Mouse (Mus musculus) embryonic facial prominence, embryonic 13.5 days (tissue): ENCODE measurements around the gene Baiap2l2. TPM values are rescaled to one million over a fixed set of nuclear protein-coding genes. Genes with fewer than 3 reads are reported as not detected.

Experiments
- ATAC-seq: fragments of 200-750 bp; cut with Nextera tagmentation; 2 replicates; pipeline ENCODE4 v1.8.0; 2017; ENCODE audit warnings: low read depth; ENCODE audit not compliant: insufficient number of reproducible peaks, insufficient read depth, low FRiP score, low TSS enrichment
- H3K27ac ChIP-seq: fragments of 300-500 bp; sonication (generic); 2 replicates; pipeline ENCODE4 v1.5.1; 2015; ENCODE audit warnings: moderate library complexity, mild to moderate bottlenecking, inconsistent platforms
- H3K27me3 ChIP-seq: fragments of 300-500 bp; sonication (generic); 2 replicates; pipeline ENCODE4 v1.6.1; 2015; ENCODE audit warnings: mild to moderate bottlenecking, inconsistent platforms
- H3K36me3 ChIP-seq: fragments of 300-500 bp; sonication (generic); 2 replicates; pipeline ENCODE4 v1.6.1; 2015; ENCODE audit warnings: mild to moderate bottlenecking, inconsistent platforms
- H3K4me1 ChIP-seq: fragments of 300-500 bp; sonication (generic); 2 replicates; pipeline ENCODE4 v1.6.1; 2015; ENCODE audit warnings: inconsistent platforms
- H3K4me2 ChIP-seq: fragments of 300-500 bp; sonication (generic); 2 replicates; pipeline ENCODE4 v1.6.1; 2015; ENCODE audit warnings: moderate library complexity, mild to moderate bottlenecking, inconsistent platforms
- H3K4me3 ChIP-seq: fragments of 300-500 bp; sonication (generic); 2 replicates; pipeline ENCODE4 v1.5.1; 2015; ENCODE audit warnings: mild to moderate bottlenecking, inconsistent platforms
- H3K9ac ChIP-seq: fragments of 300-500 bp; sonication (generic); 2 replicates; pipeline ENCODE4 v1.6.1; 2015; ENCODE audit warnings: mild to moderate bottlenecking, inconsistent platforms
- H3K9me3 ChIP-seq: fragments of 300-500 bp; sonication (generic); 2 replicates; pipeline ENCODE4 v1.6.1; 2016; ENCODE audit warnings: inconsistent platforms
- WGBS: fragments of 180-500 bp; shearing (Covaris S2); methylation state at CpG from one replicate; pipeline ENCODE4 v1.1.7; 2015; ENCODE audit warnings: mixed read lengths; 5-methylcytosine and 5-hydroxymethylcytosine counted together
- polyA plus RNA-seq: library from polyadenylated mRNA; unstranded; fragments of >200 nt; fragmentation: Nextera tagmentation; extraction: Ambion mirVana; gene quantifications from 2 replicates; pipeline ENCODE4 v1.2.1, GENCODE M21; 2015

Baiap2l2 gene
- polyA plus RNA-seq, 1 experiment from 2014 or later, result 23.4 TPM

DNA sequence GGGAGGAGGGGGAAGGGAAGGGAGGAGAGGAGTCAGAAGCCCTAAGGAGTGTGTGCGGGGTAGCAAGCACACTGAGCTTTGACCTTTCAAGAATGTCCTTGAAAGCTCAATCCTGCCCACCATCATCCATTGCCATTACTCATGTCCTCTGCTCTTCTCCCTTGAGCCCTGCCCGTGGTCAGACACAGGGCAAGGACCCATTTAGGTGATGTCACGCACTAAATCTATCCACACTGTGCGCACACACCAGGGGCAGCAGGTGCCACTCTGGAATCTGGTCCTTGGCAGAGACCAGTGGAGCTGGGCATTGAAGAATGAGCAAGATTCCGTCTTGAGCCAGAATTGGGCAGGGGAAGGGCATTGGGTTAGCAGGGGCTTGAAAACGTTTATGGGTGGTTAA is 77.1 kb downstream of the Baiap2l2 start:
- WGBS, result 81% methylated on average over 6 of the region's 6 CpGs

More for the DNA sequence above, 77.1 kb downstream of the Baiap2l2 start:
- Histone ChIP-seq H3K9ac (no peak overlapping the region), H3K4me3 (no peak overlapping the region), H3K4me2 (no peak overlapping the region), H3K27ac (no peak overlapping the region), H3K36me3 (no peaks in the 10 kb centered on the region), H3K27me3 (no peaks in the 10 kb centered on the region), H3K4me1 (peaks cover 5% of the 10 kb centered on the region), H3K9me3 (no peaks in the 10 kb centered on the region)
- ATAC-seq, result no peak

Other genes starting within 250 kb of the Baiap2l2 start
- gene Galr3, start 243.7 kb downstream of the Baiap2l2 start, polyA plus RNA-seq, result not detected in 2 replicates
- 54.1 and 57.7 TPM in 2 replicates for gene Ankrd54, start 222.6 kb downstream of the Baiap2l2 start, polyA plus RNA-seq
- gene Eif3l, start 210.4 kb downstream of the Baiap2l2 start, polyA plus RNA-seq, result 232 and 244 TPM in 2 replicates
- gene Micall1, start 176.6 kb downstream of the Baiap2l2 start, polyA plus RNA-seq, result 12.8 and 13.8 TPM in 2 replicates
- gene Polr2f, start 144.5 kb downstream of the Baiap2l2 start, polyA plus RNA-seq, result 348 and 353 TPM in 2 replicates
- 9.7 and 10.2 TPM in 2 replicates for gene 1700088E04Rik, start 144.3 kb downstream of the Baiap2l2 start, polyA plus RNA-seq
- gene Sox10, start 120.3 kb downstream of the Baiap2l2 start, polyA plus RNA-seq, result 8.0 and 11.6 TPM in 2 replicates
- 53.3 and 56.6 TPM in 2 replicates for gene Pick1, start 56.4 kb downstream of the Baiap2l2 start, polyA plus RNA-seq
- 1.6 TPM in 2 replicates for gene Gm49486, start 56.1 kb downstream of the Baiap2l2 start, polyA plus RNA-seq
- gene Slc16a8, start 30.8 kb downstream of the Baiap2l2 start, polyA plus RNA-seq, result 0.46 TPM in 1 of 2 replicates, not detected in the other
- gene Pla2g6, start 42.9 kb upstream of the Baiap2l2 start, polyA plus RNA-seq, result 11.6 TPM in 2 replicates
- gene Maff, start 61.1 kb upstream of the Baiap2l2 start, polyA plus RNA-seq, result 1.8 and 2.8 TPM in 2 replicates
- 67.1 and 72.0 TPM in 2 replicates for gene Tmem184b, start 118.0 kb upstream of the Baiap2l2 start, polyA plus RNA-seq
- gene Csnk1e, start 170.0 kb upstream of the Baiap2l2 start, polyA plus RNA-seq, result 100 and 112 TPM in 2 replicates
- not detected in 2 replicates for gene Kcnj4, start 219.7 kb upstream of the Baiap2l2 start, polyA plus RNA-seq
- gene Kdelr3, start 230.9 kb upstream of the Baiap2l2 start, polyA plus RNA-seq, result 89.9 and 99.5 TPM in 2 replicates